Mouse (Mus musculus): ENCODE results near the gene Ulk1. TPM values are rescaled to one million over a fixed set of nuclear protein-coding genes. Genes with fewer than 3 reads are reported as not detected.
"Not testable (repeated sequence)": the region's sequence is repeated elsewhere in the genome, so short reads cannot be mapped to it uniquely, and the experiment has no call there.

Gene Ulk1
- total and polyA plus RNA-seq, 2 experiments = 29.0 to 44.4 TPM

- Histone ChIP-seq H3K79me2 (ENCODE audit: control insufficient read depth, insufficient read depth, low read length) (no peaks in the 10 kb centered on the region; the same call in 1 of the 2 replicates), H3K36me3 (ENCODE audit: control insufficient read depth, insufficient read depth, low read length) (no peaks in the 10 kb centered on the region), H3K27me3 (ENCODE audit: control insufficient read depth, insufficient read depth, low read length) (no peaks in the 10 kb centered on the region), H3K4me1 (ENCODE audit: control insufficient read depth, insufficient read depth, low read length) (peaks cover 6% of the 10 kb centered on the region), H3K9ac (ENCODE audit: low read depth, low read length) (peak overlapping the region; percentile 35; the same call in 1 of the 2 replicates), H3K27ac (replicated peaks; ENCODE audit: insufficient read depth, low read depth, low read length) (no peak overlapping the region), H3K4me3 (ENCODE audit: insufficient read depth, low read depth, low read length) (peak overlapping the region; percentile 76)
- no peak for DNase-seq (ENCODE audit: extremely low read depth, low read depth, low spot score)
- TF ChIP-seq POLR2A (IDR thresholded peaks at IDR 0.05; ENCODE audit: extremely low read depth, insufficient read depth, low read length) (no peak), CTCF (IDR thresholded peaks at IDR 0.05; ENCODE audit: low read depth, low read length) (no peak)
- WGBS = 21% methylated on average over 15 of the region's 15 CpGs
Observed at GRCm38 (mm10) chr5:110779276-110779997, 30.5 kb downstream of the Ulk1 start.

- H3K4me3 ChIP-seq (ENCODE audit: insufficient read depth, low read depth, low read length) = no peak overlapping the region
- H3K27me3 ChIP-seq (ENCODE audit: control insufficient read depth, insufficient read depth, low read length) = no peaks in the 10 kb centered on the region
- H3K36me3 ChIP-seq (ENCODE audit: control insufficient read depth, insufficient read depth, low read length) = no peaks in the 10 kb centered on the region
- H3K79me2 ChIP-seq (ENCODE audit: control insufficient read depth, insufficient read depth, low read length) = no peaks in the 10 kb centered on the region; the same call in 1 of the 2 replicates
- peaks cover 6% of the 10 kb centered on the region for H3K4me1 ChIP-seq (ENCODE audit: control insufficient read depth, insufficient read depth, low read length)
- WGBS = 84% methylated on average over 12 of the region's 12 CpGs
- H3K9ac ChIP-seq (ENCODE audit: low read depth, low read length) = no peak overlapping the region
- no peak for DNase-seq (ENCODE audit: extremely low read depth, low read depth, low spot score)
- no peak for TF ChIP-seq POLR2A (IDR thresholded peaks at IDR 0.05; ENCODE audit: extremely low read depth, insufficient read depth, low read length)
- H3K27ac ChIP-seq (replicated peaks; ENCODE audit: insufficient read depth, low read depth, low read length) = no peak overlapping the region
Observed at GRCm38 (mm10) chr5:110778263-110778662, 31.6 kb downstream of the Ulk1 start.

- Histone ChIP-seq H3K4me1 (ENCODE audit: control insufficient read depth, insufficient read depth, low read length) (peaks cover 6% of the 10 kb centered on the region), H3K79me2 (ENCODE audit: control insufficient read depth, insufficient read depth, low read length) (no peaks in the 10 kb centered on the region; the same call in 1 of the 2 replicates), H3K36me3 (ENCODE audit: control insufficient read depth, insufficient read depth, low read length) (no peaks in the 10 kb centered on the region), H3K27me3 (ENCODE audit: control insufficient read depth, insufficient read depth, low read length) (no peaks in the 10 kb centered on the region), H3K4me3 (ENCODE audit: insufficient read depth, low read depth, low read length) (no peak overlapping the region), H3K9ac (ENCODE audit: low read depth, low read length) (no peak overlapping the region), H3K27ac (replicated peaks; ENCODE audit: insufficient read depth, low read depth, low read length) (no peak overlapping the region)
- DNase-seq (ENCODE audit: extremely low read depth, low read depth, low spot score) = no peak
- no peak for TF ChIP-seq CTCF (IDR thresholded peaks at IDR 0.05; ENCODE audit: low read depth, low read length)
- no peak for TF ChIP-seq POLR2A (IDR thresholded peaks at IDR 0.05; ENCODE audit: extremely low read depth, insufficient read depth, low read length)
- WGBS = 87% methylated on average over 2 of the region's 2 CpGs
Observed at GRCm38 (mm10) chr5:110776141-110776540, 33.8 kb downstream of the Ulk1 start.

DNA sequence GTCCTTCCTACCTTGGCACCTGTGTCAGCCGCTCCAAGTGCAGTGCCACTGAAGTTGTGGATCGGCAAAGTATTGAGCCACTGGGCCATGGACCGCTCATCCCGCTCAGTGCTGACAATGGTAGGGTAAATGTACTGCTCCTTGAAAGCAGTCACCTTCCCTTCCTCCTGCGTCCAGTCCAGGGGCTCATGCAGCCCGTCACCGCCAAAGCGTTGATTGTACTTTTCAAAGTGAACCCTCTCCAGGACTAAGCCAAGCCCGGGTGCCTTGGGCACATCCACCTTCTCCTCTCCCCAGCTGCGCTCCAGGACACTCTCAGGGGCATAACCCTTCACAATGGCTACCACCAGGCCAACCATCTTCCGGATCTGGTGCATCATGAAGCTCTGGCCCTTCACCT lies 35.4 kb downstream of the Ulk1 start:
- Histone ChIP-seq H3K36me3 (ENCODE audit: control insufficient read depth, insufficient read depth, low read length) (no peaks in the 10 kb centered on the region), H3K4me3 (ENCODE audit: insufficient read depth, low read depth, low read length) (no peak overlapping the region), H3K4me1 (ENCODE audit: control insufficient read depth, insufficient read depth, low read length) (peaks cover under 1% of the 10 kb centered on the region; the same call in 1 of the 2 replicates), H3K27ac (replicated peaks; ENCODE audit: insufficient read depth, low read depth, low read length) (no peak overlapping the region), H3K9ac (ENCODE audit: low read depth, low read length) (no peak overlapping the region), H3K27me3 (ENCODE audit: control insufficient read depth, insufficient read depth, low read length) (no peaks in the 10 kb centered on the region), H3K79me2 (ENCODE audit: control insufficient read depth, insufficient read depth, low read length) (no peaks in the 10 kb centered on the region; the same call in 1 of the 2 replicates)
- no peak for TF ChIP-seq POLR2A (IDR thresholded peaks at IDR 0.05; ENCODE audit: extremely low read depth, insufficient read depth, low read length)
- no peak for TF ChIP-seq CTCF (IDR thresholded peaks at IDR 0.05; ENCODE audit: low read depth, low read length)
- DNase-seq (ENCODE audit: extremely low read depth, low read depth, low spot score) = peak; percentile 64
- WGBS = 76% methylated on average over 11 of the region's 11 CpGs

DNA sequence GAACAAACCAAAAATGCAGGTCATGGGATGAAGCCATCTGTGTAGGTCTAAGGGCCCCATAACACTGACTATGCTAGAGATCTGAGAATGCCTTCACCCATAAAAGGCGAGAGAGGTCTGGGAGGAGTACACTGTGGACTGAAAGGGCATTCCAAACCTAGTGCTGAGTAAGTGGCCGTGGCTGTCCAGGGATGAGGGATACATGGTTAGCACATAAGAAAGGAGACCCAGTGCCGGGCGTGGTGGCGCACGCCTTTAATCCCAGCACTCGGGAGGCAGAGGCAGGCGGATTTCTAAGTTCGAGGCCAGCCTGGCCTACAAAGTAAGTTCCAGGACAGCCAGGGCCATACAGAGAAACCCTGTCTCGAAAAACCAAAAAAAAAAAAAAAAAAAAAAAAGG lies 37.0 kb downstream of the Ulk1 start:
- not testable (repeated sequence) for H3K27ac ChIP-seq (replicated peaks; ENCODE audit: insufficient read depth, low read depth, low read length); H3K4me3 ChIP-seq (ENCODE audit: insufficient read depth, low read depth, low read length); DNase-seq (ENCODE audit: extremely low read depth, low read depth, low spot score); H3K9ac ChIP-seq (ENCODE audit: low read depth, low read length); H3K27me3 ChIP-seq (ENCODE audit: control insufficient read depth, insufficient read depth, low read length); H3K4me1 ChIP-seq (ENCODE audit: control insufficient read depth, insufficient read depth, low read length); H3K36me3 ChIP-seq (ENCODE audit: control insufficient read depth, insufficient read depth, low read length)
- peaks cover 13% of the 10 kb centered on the region; the same call in 1 of the 2 replicates for H3K79me2 ChIP-seq (ENCODE audit: control insufficient read depth, insufficient read depth, low read length)
- WGBS = 91% methylated on average over 10 of the region's 10 CpGs

DNA sequence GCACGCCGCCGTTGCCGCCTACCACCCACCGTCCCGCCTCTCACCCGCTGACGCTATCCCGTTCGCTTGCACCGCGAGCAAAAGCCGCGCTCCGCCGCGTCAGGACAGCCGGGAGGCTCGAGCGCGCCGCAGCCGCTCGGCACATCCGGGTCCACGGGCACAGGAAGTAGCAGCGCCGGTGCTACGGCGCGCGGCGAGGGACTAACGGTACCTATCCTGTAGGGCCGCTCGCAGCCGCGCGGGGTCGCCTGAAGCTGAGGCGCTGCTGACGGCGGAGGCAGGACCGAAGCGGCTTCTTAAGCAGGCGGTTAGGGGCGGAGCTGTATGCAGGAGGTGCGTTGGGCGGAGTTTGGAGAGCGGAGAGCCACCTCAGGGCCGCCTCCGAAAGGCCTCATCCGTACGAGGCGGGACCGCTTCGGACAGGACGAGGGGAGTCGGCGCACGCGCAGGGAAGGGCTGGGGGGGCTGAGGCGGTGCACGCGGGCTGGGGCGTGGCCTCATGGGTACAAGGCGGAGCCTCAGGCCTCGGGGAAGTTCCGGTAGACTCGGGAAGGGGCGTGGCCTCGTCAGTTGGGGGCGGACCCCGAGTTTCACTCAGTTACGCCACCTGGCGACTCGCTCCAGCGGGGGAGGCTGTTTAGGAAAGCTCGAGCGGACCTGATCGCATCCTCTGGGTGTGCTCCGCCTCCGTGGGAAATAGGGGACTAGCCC lies 39.3 kb downstream of the Ulk1 start, which contains the start of gene Ep400:
Gene Ep400 (minus strand): TSS at position 270 of the 711 bp plus-strand sequence.
- DNase-seq (ENCODE audit: extremely low read depth, low read depth, low spot score) = peak; percentile 96
- Histone ChIP-seq H3K79me2 (ENCODE audit: control insufficient read depth, insufficient read depth, low read length) (peaks cover 20% of the 10 kb centered on the region; the same call in 1 of the 2 replicates), H3K27ac (replicated peaks; ENCODE audit: insufficient read depth, low read depth, low read length) (peak within 1 kb of the TSS; percentile 82), H3K4me1 (ENCODE audit: control insufficient read depth, insufficient read depth, low read length) (peaks cover 5% of the 10 kb centered on the region), H3K9ac (ENCODE audit: low read depth, low read length) (peak within 1 kb of the TSS; percentile 97), H3K27me3 (ENCODE audit: control insufficient read depth, insufficient read depth, low read length) (no peaks in the 10 kb centered on the region), H3K4me3 (ENCODE audit: insufficient read depth, low read depth, low read length) (peak within 1 kb of the TSS; percentile 90), H3K36me3 (ENCODE audit: control insufficient read depth, insufficient read depth, low read length) (no peaks in the 10 kb centered on the region)
- WGBS = under 1% methylated on average over 83 of the region's 83 CpGs
- TF ChIP-seq POLR2A (IDR thresholded peaks at IDR 0.05; ENCODE audit: extremely low read depth, insufficient read depth, low read length) (peak; percentile 88), CTCF (IDR thresholded peaks at IDR 0.05; ENCODE audit: low read depth, low read length) (peak; percentile 86)
